Comparison of ENCODE assay signal across 8 mouse cellular contexts in genomic region chr10:94312007-94312715, GRCm38 (mm10). TPM values are rescaled to one million over a fixed set of nuclear protein-coding genes. Genes with fewer than 3 reads are reported as not detected.
DNase-seq lines count a peak whose midpoint lies in the region; ATAC-seq and TF ChIP-seq lines count a peak whose summit lies in the region.

No protein-coding gene starts in this region.

- WGBS in bone marrow, adult 2 months, result 1% methylated on average over 45 of the region's 45 CpGs
- under 1% methylated on average over 45 of the region's 45 CpGs for WGBS in forebrain, embryonic 16.5 days
- under 1% methylated on average over 45 of the region's 45 CpGs for WGBS in intestine, embryonic 15.5 days
- WGBS in lung, embryonic 15.5 days, result under 1% methylated on average over 44 of the region's 45 CpGs
- WGBS in stomach, embryonic 14.5 days, result under 1% methylated on average over 43 of the region's 45 CpGs

- H3K9ac ChIP-seq in forebrain, embryonic 16.5 days (replicated peaks; ENCODE audit: low read depth, low read length), result peak overlapping the region; percentile 57
- peak overlapping the region; percentile 40 for H3K9ac ChIP-seq in intestine, embryonic 15.5 days
- H3K9ac ChIP-seq in lung, embryonic 15.5 days, result peak overlapping the region; percentile 23
- H3K9ac ChIP-seq in stomach, embryonic 14.5 days (replicated peaks; ENCODE audit: low read depth, low read length), result peak overlapping the region; percentile 14; the same call in 1 of the 2 replicates

- DNase-seq in layer of hippocampus, postnatal 10 days (ENCODE audit: low spot score in 2 of 2), result peak; percentile 25 to 32
- no peak for DNase-seq in layer of hippocampus, adult 18-20 months (ENCODE audit: low spot score in 2 of 2)
- DNase-seq in thymus, adult 18-20 months, result no peak

- H3K9me3 ChIP-seq in forebrain, embryonic 16.5 days (ENCODE audit: control insufficient read depth, low read length), result no peaks in the 10 kb centered on the region
- H3K9me3 ChIP-seq in intestine, embryonic 15.5 days, result no peaks in the 10 kb centered on the region
- H3K9me3 ChIP-seq in lung, embryonic 15.5 days, result no peaks in the 10 kb centered on the region
- H3K9me3 ChIP-seq in stomach, embryonic 14.5 days (ENCODE audit: control insufficient read depth, low read depth, low read length), result no peaks in the 10 kb centered on the region

- H3K4me3 ChIP-seq in bone marrow, adult 2 months (replicated peaks; ENCODE audit: control insufficient read depth, low read depth, low read length), result peak overlapping the region; percentile 28
- H3K4me3 ChIP-seq in forebrain, embryonic 16.5 days (replicated peaks; ENCODE audit: low read length), result peak overlapping the region; percentile 53
- peak overlapping the region; percentile 40 for H3K4me3 ChIP-seq in intestine, embryonic 15.5 days (replicated peaks)
- H3K4me3 ChIP-seq in lung, embryonic 15.5 days, result peak overlapping the region; percentile 50
- peak overlapping the region; percentile 42 for H3K4me3 ChIP-seq in stomach, embryonic 14.5 days (ENCODE audit: low read depth, low read length)

- H3K27me3 ChIP-seq in forebrain, embryonic 16.5 days (replicated peaks; ENCODE audit: control insufficient read depth, insufficient read depth, low read length), result peaks cover 3% of the 10 kb centered on the region; the same call in 1 of the 2 replicates
- peaks cover 16% of the 10 kb centered on the region for H3K27me3 ChIP-seq in intestine, embryonic 15.5 days (replicated peaks)
- peaks cover 20% of the 10 kb centered on the region for H3K27me3 ChIP-seq in lung, embryonic 15.5 days
- 0 out of 2 replicates have a peak, but pooled peaks cover 3% of the 10 kb centered on the region for H3K27me3 ChIP-seq in stomach, embryonic 14.5 days (ENCODE audit: control insufficient read depth, insufficient read depth, low read length)

- no peaks in the 10 kb centered on the region for H3K4me1 ChIP-seq in bone marrow, adult 2 months (ENCODE audit: control insufficient read depth, insufficient read depth, low read length)
- peaks cover 11% of the 10 kb centered on the region for H3K4me1 ChIP-seq in forebrain, embryonic 16.5 days (replicated peaks; ENCODE audit: control insufficient read depth, insufficient read depth, low read length)
- H3K4me1 ChIP-seq in intestine, embryonic 15.5 days (replicated peaks), result peaks cover 14% of the 10 kb centered on the region
- peaks cover 14% of the 10 kb centered on the region; the same call in 1 of the 2 replicates for H3K4me1 ChIP-seq in lung, embryonic 15.5 days
- H3K4me1 ChIP-seq in stomach, embryonic 14.5 days (ENCODE audit: control insufficient read depth, insufficient read depth, low read length), result peaks cover 4% of the 10 kb centered on the region; the same call in 1 of the 2 replicates

- no peak for TF ChIP-seq POLR2A in bone marrow, adult 2 months (IDR thresholded peaks at IDR 0.05; ENCODE audit: borderline replicate concordance, control insufficient read depth, low read depth, low read length)

- ATAC-seq in forebrain, embryonic 16.5 days, result peak; percentile 70
- peak; percentile 44 for ATAC-seq in intestine, embryonic 15.5 days
- peak; percentile 62 for ATAC-seq in lung, embryonic 15.5 days (ENCODE audit: borderline replicate concordance, extremely low read depth, low FRiP score, low TSS enrichment)
- ATAC-seq in stomach, embryonic 14.5 days (ENCODE audit: insufficient number of reproducible peaks, insufficient read depth, low FRiP score, low read depth), result peak; percentile 53; the same call in 1 of the 2 replicates

- no peak for TF ChIP-seq CTCF in bone marrow, adult 2 months (IDR thresholded peaks at IDR 0.05; ENCODE audit: control insufficient read depth, insufficient read depth, low read length)

- H3K27ac ChIP-seq in bone marrow, adult 2 months (ENCODE audit: control insufficient read depth, insufficient read depth, low read depth, low read length, poor library complexity), result no peak overlapping the region
- H3K27ac ChIP-seq in forebrain, embryonic 16.5 days (ENCODE audit: low read length), result no peak overlapping the region
- no peak overlapping the region for H3K27ac ChIP-seq in intestine, embryonic 15.5 days
- no peak overlapping the region for H3K27ac ChIP-seq in lung, embryonic 15.5 days
- H3K27ac ChIP-seq in stomach, embryonic 14.5 days (ENCODE audit: low read length), result no peak overlapping the region

- H3K4me2 ChIP-seq in forebrain, embryonic 16.5 days (ENCODE audit: low read length), result peak overlapping the region; percentile 97
- peak overlapping the region; percentile 90 for H3K4me2 ChIP-seq in intestine, embryonic 15.5 days (replicated peaks)
- H3K4me2 ChIP-seq in lung, embryonic 15.5 days, result peak overlapping the region; percentile 97
- peak overlapping the region; percentile 96 for H3K4me2 ChIP-seq in stomach, embryonic 14.5 days (replicated peaks; ENCODE audit: low read depth, low read length)

- no peaks in the 10 kb centered on the region for H3K36me3 ChIP-seq in forebrain, embryonic 16.5 days (ENCODE audit: control insufficient read depth, insufficient read depth)
- H3K36me3 ChIP-seq in intestine, embryonic 15.5 days, result no peaks in the 10 kb centered on the region
- H3K36me3 ChIP-seq in lung, embryonic 15.5 days, result no peaks in the 10 kb centered on the region
- H3K36me3 ChIP-seq in stomach, embryonic 14.5 days (ENCODE audit: control insufficient read depth, insufficient read depth, low read length), result no peaks in the 10 kb centered on the region

RNA-seq across cellular contexts. Expression of gene Tmcc3, which starts 0.4 kb away (rescaled TPM):
- total RNA-seq in layer of hippocampus, postnatal 10 days (2021), result 10 to 100 TPM; 31.7 to 31.8 TPM
- total RNA-seq in layer of hippocampus, adult 18-20 months (2021), result 10 to 100 TPM; 52.9 to 56.6 TPM
- polyA plus RNA-seq in bone marrow, adult 2 months (2011; ENCODE audit: insufficient read depth, insufficient read length, low replicate concordance, missing spikeins), result 2.3 and 5.9 TPM in 2 replicates
- polyA plus RNA-seq in forebrain, embryonic 16.5 days (2015; fragmentation: Nextera tagmentation; extraction: Ambion mirVana), result 5.1 and 6.8 TPM in 2 replicates
- 8.6 and 9.2 TPM in 2 replicates for polyA plus RNA-seq in intestine, embryonic 15.5 days (2015; fragmentation: Nextera tagmentation; extraction: Ambion mirVana)
- 5.1 and 7.3 TPM in 2 replicates for polyA plus RNA-seq in lung, embryonic 15.5 days (2015; fragmentation: Nextera tagmentation; extraction: Ambion mirVana)
- polyA plus RNA-seq in stomach, embryonic 14.5 days (2014; fragmentation: Nextera tagmentation; extraction: Ambion mirVana), result 8.7 and 8.8 TPM in 2 replicates

RNA-seq across cellular contexts. Expression of gene Gm4792, which starts 13.7 kb away (rescaled TPM):
- not detected for total RNA-seq in layer of hippocampus, postnatal 10 days (2021)
- not detected for total RNA-seq in layer of hippocampus, adult 18-20 months (2021)
- not detected in 2 replicates for polyA plus RNA-seq in bone marrow, adult 2 months (2011; ENCODE audit: insufficient read depth, insufficient read length, low replicate concordance, missing spikeins)
- polyA plus RNA-seq in forebrain, embryonic 16.5 days (2015; fragmentation: Nextera tagmentation; extraction: Ambion mirVana), result not detected in 2 replicates
- not detected in 2 replicates for polyA plus RNA-seq in intestine, embryonic 15.5 days (2015; fragmentation: Nextera tagmentation; extraction: Ambion mirVana)
- polyA plus RNA-seq in lung, embryonic 15.5 days (2015; fragmentation: Nextera tagmentation; extraction: Ambion mirVana), result not detected in 2 replicates
- polyA plus RNA-seq in stomach, embryonic 14.5 days (2014; fragmentation: Nextera tagmentation; extraction: Ambion mirVana), result not detected in 2 replicates

Comparison
In these comparisons a context has a peak if more than half of its experiments do, and no peak if none do; other contexts are left out.
1. DNase-seq: peak in layer of hippocampus, postnatal 10 days (2 of 2); none in layer of hippocampus, adult 18-20 months (0 of 2) and thymus, adult 18-20 months (0 of 2).
2. Peak in every context shown above with its lines, with median percentiles within 50 percentile points of each other: H3K4me3 ChIP-seq, ATAC-seq, H3K4me2 ChIP-seq and H3K9ac ChIP-seq.